Mouse (Mus musculus): Measurements from ENCODE around the gene Hoxb4. TPM values are rescaled to one million over a fixed set of nuclear protein-coding genes. Genes with fewer than 3 reads are reported as not detected.

Hoxb4 gene
- polyA plus RNA-seq, 1 experiment from 2014 or later = 7.5 TPM

DNA sequence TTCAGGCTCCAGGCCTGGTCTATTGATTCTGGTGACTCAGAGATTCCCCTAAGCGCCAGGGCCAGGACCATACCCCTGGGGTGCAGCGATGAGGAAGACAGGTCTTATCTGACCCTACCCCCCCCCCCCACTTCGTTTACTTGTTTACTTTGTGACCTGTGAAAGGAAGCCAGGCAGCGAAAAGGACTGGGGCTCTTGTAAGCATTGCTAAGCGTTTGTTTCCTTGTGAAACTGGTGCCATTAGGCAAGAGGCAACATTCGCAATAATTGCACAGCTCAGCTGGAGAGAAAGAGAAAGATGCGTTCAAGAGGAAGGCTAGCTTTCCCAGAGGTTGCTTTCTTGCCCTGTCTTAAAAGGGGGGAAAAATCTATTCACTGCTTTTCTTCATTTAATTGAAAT, 51.1 kb downstream of the Hoxb4 start:
- WGBS = 26% methylated on average over 7 of the region's 7 CpGs
- Histone ChIP-seq H3K4me2 (no peak overlapping the region), H3K27ac (replicated peaks) (no peak overlapping the region), H3K27me3 (peaks cover 18% of the 10 kb centered on the region; the same call in 1 of the 2 replicates), H3K9ac (no peak overlapping the region), H3K4me1 (replicated peaks) (peaks cover 45% of the 10 kb centered on the region), H3K9me3 (no peaks in the 10 kb centered on the region), H3K4me3 (no peak overlapping the region), H3K36me3 (no peaks in the 10 kb centered on the region)
- ATAC-seq (ENCODE audit: low read depth) = no peak

MicroRNAs encoded within 50 kb of the gene (microRNA counts, 519-probe panel; counts per million panel counts)
- 6,168 counts per million, percentile 99 among the panel's probes with 10 or more counts for microRNA mmu-miR-10a

Small RNA genes lying within 50 kb of the gene (microRNA-seq; reads per million reads assigned to microRNA genes)
- 204,885 reads per million, percentile 100 among the genes with 10 or more reads in this experiment for gene Mir10a

Other genes starting within 250 kb of the Hoxb4 start
- gene Atp5g1, start 242.6 kb upstream of the Hoxb4 start, polyA plus RNA-seq (2015; fragmentation: Nextera tagmentation; extraction: Ambion mirVana) = 605 and 642 TPM in 2 replicates
- not detected in 2 replicates for gene Calcoco2, start 206.3 kb upstream of the Hoxb4 start, polyA plus RNA-seq (2015; fragmentation: Nextera tagmentation; extraction: Ambion mirVana)
- gene Ttll6, start 184.5 kb upstream of the Hoxb4 start, polyA plus RNA-seq (2015; fragmentation: Nextera tagmentation; extraction: Ambion mirVana) = not detected in 2 replicates
- gene Hoxb13, start 124.0 kb upstream of the Hoxb4 start, polyA plus RNA-seq (2015; fragmentation: Nextera tagmentation; extraction: Ambion mirVana) = 1.7 TPM in 1 of 2 replicates, not detected in the other
- 72.9 and 74.7 TPM in 2 replicates for gene Hoxb9, start 46.8 kb upstream of the Hoxb4 start, polyA plus RNA-seq (2015; fragmentation: Nextera tagmentation; extraction: Ambion mirVana)
- 81.7 and 114 TPM in 2 replicates for gene Hoxb8, start 36.4 kb upstream of the Hoxb4 start, polyA plus RNA-seq (2015; fragmentation: Nextera tagmentation; extraction: Ambion mirVana)
- gene Hoxb7, start 31.6 kb upstream of the Hoxb4 start, polyA plus RNA-seq (2015; fragmentation: Nextera tagmentation; extraction: Ambion mirVana) = 124 and 125 TPM in 2 replicates
- 171 and 174 TPM in 2 replicates for gene Hoxb6, start 25.8 kb upstream of the Hoxb4 start, polyA plus RNA-seq (2015; fragmentation: Nextera tagmentation; extraction: Ambion mirVana)
- 67.1 and 88.3 TPM in 2 replicates for gene Hoxb5, start 14.9 kb upstream of the Hoxb4 start, polyA plus RNA-seq (2015; fragmentation: Nextera tagmentation; extraction: Ambion mirVana)
- gene Hoxb3, start 5.1 kb downstream of the Hoxb4 start, polyA plus RNA-seq (2015; fragmentation: Nextera tagmentation; extraction: Ambion mirVana) = 12.8 and 14.7 TPM in 2 replicates
- gene Hoxb2, start 32.3 kb downstream of the Hoxb4 start, polyA plus RNA-seq (2015; fragmentation: Nextera tagmentation; extraction: Ambion mirVana) = 63.0 and 67.1 TPM in 2 replicates
- 1.2 and 1.6 TPM in 2 replicates for gene Hoxb1, start 47.5 kb downstream of the Hoxb4 start, polyA plus RNA-seq (2015; fragmentation: Nextera tagmentation; extraction: Ambion mirVana)
- 7.9 and 9.0 TPM in 2 replicates for gene Skap1, start 146.3 kb downstream of the Hoxb4 start, polyA plus RNA-seq (2015; fragmentation: Nextera tagmentation; extraction: Ambion mirVana)

Measured in neural tube, embryonic 13.5 days (tissue).